Mouse (Mus musculus) 416B (cell line): ENCODE measurements around the gene Cenpo.
A peak's percentile ranks its signal among the peaks of the same experiment; 100 is the strongest.
"Not testable (repeated sequence)": the region's sequence is repeated elsewhere in the genome, so short reads cannot be mapped to it uniquely, and the experiment has no call there.

ENCODE experiments used
- DNase-seq: peaks from one replicate; pipeline ENCODE4 v3.0.0; 2011; ENCODE audit warnings: low read depth

Cenpo gene

GRCm38 (mm10) chr12:4233572-4234508 is at the start of gene Cenpo, which contains the start of gene Ptrhd1:
Gene Cenpo (minus strand): TSS chr12:4234294.
Gene Ptrhd1 (plus strand): TSS chr12:4234027.
- peak; percentile 99 for DNase-seq

- DNase-seq, result no peak
Measured at GRCm38 (mm10) chr12:4279878-4280277, 45.8 kb upstream of the Cenpo start.

DNA sequence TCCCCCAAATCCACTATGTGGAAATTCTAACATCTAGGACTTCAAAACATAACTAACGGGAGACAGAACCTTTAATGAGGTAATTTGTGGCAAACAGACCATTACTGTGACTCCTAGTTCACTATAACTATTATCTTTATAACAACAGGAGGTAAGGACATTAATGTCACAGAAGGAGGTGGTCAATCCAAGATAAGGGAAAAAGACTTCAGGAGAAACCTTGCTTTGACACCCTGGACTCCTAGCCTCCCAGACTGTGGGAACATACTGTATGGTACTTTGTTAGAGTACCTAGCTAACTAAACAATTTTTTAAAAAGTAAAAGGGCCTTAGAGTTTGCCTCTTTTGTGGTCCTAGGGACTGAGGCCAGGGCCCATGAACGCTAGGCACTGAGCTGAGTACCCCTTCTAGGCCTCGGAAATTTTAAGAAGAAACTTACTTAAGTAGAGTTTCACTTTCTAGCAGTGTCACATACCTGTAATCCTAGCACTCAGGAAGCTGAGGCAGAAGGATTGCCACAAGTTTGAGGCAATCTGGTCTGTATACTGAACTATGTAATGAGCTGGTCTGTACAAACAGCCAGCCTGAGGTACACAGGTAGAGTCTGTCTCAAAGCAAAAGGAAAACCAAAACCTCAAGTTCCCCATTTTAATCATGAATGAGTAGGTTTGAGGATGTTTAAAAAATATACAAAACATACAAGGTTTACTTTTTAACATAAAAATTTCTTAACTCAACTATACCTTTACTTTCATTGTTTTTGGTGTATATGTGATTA is 45.1 kb upstream of the Cenpo start:
- DNase-seq, result peak; percentile 47

DNA sequence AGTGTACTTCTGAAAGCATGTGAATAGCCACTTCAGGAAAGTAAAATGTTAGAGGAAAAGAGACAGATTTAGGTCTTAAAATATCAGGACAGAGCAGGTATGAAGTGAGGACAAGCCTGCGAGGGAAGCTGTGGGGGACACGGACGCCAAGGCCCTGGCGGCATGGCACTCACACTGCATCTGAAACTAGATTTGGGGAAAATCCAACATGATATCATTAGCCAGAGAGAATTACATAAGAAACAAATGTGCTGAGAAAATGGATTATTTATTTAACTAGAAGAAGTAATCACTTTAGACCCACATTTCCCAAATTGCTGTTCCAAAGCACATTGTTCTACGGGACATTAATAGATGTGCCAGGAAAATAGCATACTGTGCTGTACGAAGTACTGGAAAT is 37.0 kb upstream of the Cenpo start:
- DNase-seq, result no peak

- no peak for DNase-seq
Measured at GRCm38 (mm10) chr12:4267765-4268164, 33.7 kb upstream of the Cenpo start.

GRCm38 (mm10) chr12:4252742-4253655 is 18.9 kb upstream of the Cenpo start:
- DNase-seq, result no peak

DNA sequence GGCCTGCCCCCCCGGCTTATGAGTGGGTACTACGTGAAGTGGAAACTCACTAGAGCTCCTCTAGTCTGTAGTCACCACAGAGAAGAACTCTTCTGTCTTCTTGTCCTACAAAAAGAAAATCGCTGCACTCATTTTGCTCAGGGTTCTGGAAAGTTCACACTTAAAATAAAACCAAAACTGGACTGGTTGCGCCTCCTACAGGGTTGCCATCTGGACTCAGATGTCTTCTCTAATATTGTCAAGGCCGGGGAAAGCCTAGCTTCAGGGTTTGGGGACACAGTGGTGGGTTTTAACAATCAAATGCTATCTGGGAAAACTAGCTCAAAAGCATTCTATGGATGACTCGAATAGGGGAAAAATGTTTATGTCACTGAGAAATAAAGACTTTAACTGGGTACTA is 15.7 kb upstream of the Cenpo start:
- no peak for DNase-seq

DNA sequence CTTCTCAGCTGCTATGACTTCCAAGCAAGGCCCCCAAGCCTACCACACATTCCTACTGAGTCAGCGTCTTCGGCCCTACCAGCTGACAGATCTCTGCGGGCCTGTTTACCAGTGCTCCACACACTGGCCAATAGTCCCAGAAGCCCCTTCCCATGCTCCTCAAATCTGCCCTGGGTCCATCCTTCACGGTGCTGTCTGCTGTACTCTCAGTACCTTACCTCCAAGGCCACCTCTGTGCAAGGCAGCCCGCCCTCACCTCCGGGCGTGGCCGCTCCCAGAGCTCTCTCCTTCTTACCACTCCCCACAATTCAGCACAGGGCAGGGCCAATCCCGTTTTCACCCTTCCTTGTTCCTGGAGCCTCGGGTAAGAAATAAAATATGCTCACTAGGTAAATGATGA is 11.6 kb upstream of the Cenpo start:
- DNase-seq, result no peak

DNA sequence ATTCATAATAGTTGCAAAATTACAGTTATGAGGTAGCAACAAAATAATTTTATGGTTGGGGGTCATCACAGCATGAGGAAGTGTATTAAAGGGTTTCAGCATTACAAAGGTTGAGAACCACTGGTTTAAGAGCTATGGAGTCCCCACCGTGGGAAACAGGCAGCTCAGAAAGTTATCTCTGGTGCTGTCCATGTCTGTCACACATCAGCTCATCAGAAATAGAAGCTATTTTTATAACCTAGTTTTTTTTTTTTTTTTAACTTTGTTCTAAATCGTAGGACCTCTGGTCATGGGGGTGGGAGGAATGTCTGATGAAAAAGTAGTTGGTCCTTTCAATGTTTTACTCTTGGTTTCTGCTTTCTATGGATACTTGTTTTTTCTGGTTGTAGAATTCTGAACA is 9.7 kb upstream of the Cenpo start:
- no peak for DNase-seq

DNA sequence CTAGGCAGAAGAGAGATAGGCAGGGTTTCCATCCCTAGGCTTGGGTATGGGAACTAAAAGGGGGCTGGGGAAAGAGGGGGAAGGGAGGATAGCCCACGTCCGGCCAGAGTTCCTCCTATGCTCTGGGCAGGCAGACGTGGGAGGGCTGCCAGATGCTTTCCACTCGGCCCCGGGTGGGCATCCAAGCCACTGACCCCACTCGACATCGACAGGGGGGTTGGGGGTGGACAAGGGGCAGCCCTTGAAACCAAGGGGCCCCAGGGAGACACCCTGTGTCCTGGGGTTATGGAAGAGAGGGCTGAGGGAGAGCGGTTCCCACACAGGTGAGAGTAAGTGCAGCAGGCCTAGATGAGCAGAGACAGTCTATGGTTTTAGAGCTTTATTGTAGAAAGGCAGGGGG is 6.2 kb upstream of the Cenpo start:
- not testable (repeated sequence) for DNase-seq

DNA sequence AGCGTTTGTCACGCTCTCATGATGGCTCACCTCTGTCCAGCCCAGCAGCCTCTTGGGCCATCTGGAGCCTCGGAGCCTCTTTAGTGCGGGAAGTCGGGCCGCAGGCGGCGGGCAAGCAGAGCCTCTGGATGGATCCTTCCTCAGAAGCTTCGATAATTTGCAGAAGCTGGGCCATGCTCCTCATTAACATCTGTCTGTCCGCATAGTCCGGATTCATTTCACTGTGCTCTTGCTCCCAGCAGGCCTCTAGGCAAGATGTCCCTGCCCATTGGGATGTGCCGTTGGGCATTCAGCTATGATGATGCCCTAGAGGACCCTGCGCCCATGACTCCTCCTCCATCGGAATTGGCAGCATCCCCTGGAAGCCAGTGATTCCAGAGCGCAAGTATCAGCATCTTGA is 3.4 kb upstream of the Cenpo start:
- DNase-seq, result no peak

DNA sequence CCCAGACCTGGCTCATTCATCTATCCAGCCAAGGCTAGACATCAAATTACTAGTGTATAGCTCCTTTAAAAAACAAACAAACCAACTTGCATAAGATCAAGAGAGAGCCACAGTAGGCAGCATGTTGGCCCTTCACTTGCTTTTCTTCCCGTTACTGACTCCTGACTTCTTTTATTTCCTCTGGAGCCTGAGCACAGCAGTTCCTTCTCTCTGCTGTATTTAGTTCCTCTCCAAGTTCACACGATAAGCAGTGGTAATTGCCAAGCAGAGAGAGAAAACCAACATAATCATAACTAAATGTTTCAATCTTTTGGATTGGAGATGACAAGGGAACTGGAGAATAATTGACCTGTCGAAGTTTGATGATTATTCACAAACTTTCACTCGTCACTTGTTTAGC is 1.3 kb downstream of the Cenpo start:
- DNase-seq, result peak; percentile 48

- no peak for DNase-seq
Measured at GRCm38 (mm10) chr12:4230156-4230555, 3.9 kb downstream of the Cenpo start.

GRCm38 (mm10) chr12:4212908-4213307 is 21.2 kb downstream of the Cenpo start:
- no peak for DNase-seq

GRCm38 (mm10) chr12:4211174-4211573 is 22.9 kb downstream of the Cenpo start:
- peak; percentile 44 for DNase-seq

DNA sequence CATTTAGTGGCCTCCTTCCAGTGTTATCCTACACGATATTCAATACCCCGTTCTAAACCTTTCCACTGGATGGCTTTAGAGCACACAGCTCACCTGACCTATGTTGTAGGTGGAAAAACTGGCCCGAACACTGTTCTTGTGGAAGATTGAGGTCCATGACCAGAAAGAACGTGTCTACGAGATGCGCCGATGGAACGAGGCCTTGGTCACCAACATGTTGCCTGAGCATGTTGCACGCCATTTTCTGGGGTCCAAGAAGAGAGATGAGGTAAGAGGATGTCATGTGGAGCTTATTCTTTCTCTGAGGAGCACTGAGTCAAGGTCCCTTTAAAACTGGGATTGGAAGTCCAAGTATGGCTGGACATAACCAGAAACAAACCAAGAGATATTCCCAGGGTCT is 24.9 kb downstream of the Cenpo start:
- no peak for DNase-seq

GRCm38 (mm10) chr12:4208405-4209133 is 25.5 kb downstream of the Cenpo start:
- peak; percentile 86 for DNase-seq

DNA sequence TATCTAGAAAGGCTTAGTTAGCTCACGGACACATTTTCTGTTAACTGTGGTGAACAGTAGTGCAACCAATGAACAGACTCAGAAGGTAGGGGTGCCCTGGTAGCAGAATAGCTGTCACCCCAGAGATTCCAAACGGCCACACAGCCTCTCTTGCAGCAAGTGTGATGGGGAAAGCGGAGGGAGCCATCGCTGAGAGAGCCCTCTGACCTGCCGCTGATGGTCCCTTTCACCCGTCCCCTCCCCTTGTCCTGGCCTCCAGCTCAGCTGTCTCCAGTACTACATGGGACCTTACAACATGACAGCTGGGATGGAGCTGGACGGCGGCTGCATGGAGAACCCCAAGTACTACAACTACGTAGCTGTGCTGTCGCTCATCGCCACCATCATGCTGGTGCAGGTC is 28.0 kb downstream of the Cenpo start:
- no peak for DNase-seq

GRCm38 (mm10) chr12:4202206-4202605 is 31.9 kb downstream of the Cenpo start:
- DNase-seq, result no peak

DNA sequence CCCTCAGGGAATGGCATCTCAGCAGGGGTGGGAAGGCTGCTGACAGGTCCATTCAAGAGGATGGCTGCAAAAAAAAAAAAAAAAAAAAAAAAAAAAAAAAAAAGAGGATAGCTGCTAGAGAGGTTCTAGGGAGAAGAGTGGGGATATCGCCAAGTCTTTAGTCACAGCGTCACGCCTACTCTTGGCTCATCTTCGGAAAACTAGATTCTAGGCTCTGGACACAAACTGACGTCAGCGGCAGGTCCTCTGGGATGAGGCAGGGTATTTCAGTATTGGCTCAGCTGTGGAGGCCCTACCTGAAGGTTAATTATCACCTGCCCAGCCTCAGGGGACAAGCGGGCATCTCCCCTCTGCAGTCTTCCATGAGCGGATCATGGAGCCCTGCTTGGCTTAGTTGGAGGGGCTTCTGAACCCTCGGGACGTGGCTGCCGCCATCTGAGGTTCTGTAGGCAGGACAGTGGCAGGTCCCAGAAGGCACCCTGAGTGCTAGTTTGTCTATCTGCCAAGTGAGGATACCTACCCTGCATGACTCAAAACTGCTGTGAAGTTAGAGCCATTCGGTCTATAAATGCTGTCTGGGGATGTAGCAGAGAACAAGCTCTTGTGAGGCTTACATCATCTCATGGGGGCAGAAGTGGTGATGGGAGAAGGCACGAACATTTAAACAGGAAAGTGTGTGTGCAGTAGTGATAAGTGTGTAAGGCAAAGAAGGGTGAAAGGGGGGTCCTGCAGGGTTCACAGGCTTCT is 32.5 kb downstream of the Cenpo start:
- DNase-seq, result no peak

GRCm38 (mm10) chr12:4199271-4199670 is 34.8 kb downstream of the Cenpo start:
- no peak for DNase-seq
